Mouse (Mus musculus): Measurements from ENCODE around the gene 1110032A03Rik. TPM values are rescaled to one million over a fixed set of nuclear protein-coding genes. Genes with fewer than 3 reads are reported as not detected.

The 1110032A03Rik gene
- 1 to 10 TPM; 7.9 to 9.5 TPM for total RNA-seq (2023)

DNA sequence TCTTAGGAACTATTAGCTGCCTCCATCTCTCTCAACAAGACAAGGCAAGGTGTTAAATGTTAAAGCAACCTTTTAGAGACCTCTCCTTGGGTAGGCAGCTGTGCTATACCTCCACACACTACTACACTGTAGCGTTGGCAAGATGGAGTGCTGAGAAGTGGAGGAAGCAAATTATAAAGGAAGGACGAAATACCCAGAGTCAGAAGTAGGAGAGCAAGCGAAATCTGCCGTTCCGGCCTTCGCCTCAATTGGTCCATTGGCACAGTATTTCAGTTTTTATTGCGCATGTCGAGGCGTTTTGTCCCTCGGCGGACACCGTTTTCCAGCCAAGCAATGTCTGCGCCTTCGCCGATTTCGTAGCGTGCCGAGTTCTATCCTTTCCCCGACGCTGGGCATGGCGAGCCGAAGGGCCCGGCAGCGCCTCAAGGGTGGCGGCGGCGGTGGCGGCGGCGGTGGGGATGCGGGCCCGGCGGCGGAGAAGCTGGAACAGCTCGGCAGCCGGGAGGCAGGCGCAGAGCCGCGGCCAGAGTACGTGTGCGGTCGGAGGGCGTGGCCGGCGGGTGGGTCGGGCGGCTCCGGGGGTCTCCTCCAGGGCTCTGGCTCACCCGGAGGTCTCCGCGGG is at the start of gene 1110032A03Rik, which contains the start of gene Alg9:
1110032A03Rik (minus strand) TSS at position 530 of the 622 bp plus-strand sequence.
Alg9 (plus strand) TSS at position 29 of the 622 bp plus-strand sequence.

DNA sequence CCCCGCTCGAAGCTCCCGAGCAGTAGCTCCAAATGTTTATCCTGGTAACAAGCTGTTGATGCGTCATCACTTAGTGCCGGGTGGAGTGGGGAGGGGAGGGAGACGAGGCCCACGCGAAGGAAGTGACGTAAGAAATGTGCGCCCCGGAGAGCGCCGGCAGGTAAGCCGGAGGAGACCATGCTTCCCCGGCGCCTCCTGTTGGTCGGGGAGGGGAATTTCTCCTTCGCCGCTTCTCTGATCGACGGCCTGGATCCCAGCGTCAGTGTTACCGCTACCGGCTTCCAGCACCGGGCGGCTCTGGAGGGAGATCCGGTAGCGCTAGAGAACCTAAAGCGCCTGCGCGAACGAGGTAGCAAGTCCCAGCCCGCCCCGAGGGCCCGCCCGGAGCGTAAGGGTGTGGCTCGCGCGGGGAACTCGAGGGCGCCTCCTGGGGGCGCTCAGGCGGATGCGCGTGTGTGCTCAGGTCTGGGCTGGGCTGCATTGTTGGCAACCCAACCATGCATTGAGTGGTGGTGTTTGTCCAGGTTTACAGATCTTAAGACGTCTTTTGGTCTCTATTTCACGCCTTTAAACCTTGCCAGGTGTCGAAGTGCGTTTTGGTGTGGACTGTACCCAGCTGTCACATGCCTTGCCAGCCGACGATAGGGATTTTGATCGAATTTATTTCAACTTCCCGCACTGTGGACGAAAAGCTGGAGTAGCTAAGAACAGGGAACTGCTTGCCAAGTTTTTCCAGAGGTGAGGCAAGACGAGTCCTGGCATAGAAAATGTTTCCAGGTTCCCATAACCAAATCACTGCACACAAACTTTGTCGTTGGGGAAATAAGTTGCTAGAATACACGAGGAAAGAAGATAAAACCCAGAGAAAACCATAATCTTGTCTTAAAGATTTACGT is 7.0 kb downstream of the 1110032A03Rik start, which contains the start of gene Fdxacb1:
Fdxacb1 (plus strand) TSS at position 130 of the 896 bp plus-strand sequence.

DNA sequence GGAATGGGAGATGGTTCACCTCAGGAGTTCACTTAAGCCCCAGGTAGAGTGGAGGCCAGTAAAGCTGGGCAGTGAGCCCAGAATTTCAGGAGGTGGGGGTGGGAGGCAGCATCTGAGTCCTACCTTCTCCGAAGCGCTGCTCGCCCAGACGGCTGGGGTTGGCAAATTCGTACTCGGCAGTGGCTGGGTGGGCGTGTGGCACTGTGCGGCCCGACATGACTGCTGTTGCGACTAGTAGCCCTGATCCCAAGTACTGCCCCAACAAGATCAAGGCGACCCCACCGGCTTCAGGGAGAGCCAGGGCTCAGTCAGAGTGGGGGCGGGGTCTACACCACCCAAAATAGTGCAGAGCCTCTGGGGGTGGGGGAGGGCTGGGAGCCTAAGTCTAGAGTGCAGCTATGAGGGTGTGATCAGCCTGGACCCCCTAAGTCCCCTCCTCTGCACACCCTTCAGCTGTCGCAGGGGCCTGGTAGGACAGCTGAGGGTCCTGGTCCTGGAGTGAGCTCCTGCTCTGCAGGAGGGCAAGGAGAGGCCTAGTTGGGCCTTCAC is 23.2 kb downstream of the 1110032A03Rik start, which contains the start of gene Hspb2:
Hspb2 (minus strand) TSS at position 301 of the 549 bp plus-strand sequence.

DNA sequence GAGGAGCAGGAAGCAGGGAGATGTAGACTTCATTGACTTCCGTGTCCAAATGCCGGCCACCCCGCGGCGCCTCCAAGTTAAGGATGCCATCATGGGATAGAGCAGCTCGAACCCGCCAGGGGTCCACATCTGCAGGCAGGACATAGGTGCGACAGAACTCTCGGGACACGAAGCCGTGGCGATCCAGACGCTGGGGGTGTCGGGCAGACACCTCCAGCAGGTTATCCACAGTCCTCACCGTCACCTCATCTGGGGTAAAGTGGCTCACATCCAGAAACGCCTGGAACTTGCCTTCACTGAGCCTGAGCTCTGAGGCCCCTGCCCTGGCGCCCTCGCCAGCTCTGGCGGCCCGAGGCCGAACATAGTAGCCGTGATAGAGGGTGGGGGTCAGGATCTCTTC is 24.0 kb downstream of the 1110032A03Rik start, which contains the start of gene Cryab:
Cryab (plus strand) TSS at position 3 of the 400 bp plus-strand sequence.

DNA sequence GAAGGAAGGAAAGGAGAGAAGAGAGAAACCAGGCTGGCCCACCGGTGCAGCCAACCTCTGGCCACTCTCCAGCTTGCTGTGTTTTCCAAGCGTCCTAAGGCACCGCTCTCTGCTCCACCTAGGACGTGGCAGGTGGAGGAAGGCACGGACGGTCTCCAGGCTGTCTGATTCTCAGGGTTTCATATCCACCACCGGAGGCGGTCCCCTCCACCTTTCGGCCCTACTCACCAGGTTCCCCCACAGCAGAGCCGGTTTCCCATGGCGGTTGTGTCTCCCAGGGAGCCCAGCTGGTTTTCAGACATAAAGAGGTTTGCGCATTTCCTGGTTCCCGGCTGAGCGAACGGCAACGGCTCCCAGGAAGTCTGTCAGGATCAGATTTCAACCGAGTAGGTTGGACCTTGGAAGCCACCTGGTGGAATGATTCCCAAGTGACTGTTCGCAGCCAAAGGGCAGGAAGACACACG is 29.1 kb downstream of the 1110032A03Rik start, which contains the start of gene 2310030G06Rik:
2310030G06Rik (minus strand) TSS at position 323 of the 464 bp plus-strand sequence.

DNA sequence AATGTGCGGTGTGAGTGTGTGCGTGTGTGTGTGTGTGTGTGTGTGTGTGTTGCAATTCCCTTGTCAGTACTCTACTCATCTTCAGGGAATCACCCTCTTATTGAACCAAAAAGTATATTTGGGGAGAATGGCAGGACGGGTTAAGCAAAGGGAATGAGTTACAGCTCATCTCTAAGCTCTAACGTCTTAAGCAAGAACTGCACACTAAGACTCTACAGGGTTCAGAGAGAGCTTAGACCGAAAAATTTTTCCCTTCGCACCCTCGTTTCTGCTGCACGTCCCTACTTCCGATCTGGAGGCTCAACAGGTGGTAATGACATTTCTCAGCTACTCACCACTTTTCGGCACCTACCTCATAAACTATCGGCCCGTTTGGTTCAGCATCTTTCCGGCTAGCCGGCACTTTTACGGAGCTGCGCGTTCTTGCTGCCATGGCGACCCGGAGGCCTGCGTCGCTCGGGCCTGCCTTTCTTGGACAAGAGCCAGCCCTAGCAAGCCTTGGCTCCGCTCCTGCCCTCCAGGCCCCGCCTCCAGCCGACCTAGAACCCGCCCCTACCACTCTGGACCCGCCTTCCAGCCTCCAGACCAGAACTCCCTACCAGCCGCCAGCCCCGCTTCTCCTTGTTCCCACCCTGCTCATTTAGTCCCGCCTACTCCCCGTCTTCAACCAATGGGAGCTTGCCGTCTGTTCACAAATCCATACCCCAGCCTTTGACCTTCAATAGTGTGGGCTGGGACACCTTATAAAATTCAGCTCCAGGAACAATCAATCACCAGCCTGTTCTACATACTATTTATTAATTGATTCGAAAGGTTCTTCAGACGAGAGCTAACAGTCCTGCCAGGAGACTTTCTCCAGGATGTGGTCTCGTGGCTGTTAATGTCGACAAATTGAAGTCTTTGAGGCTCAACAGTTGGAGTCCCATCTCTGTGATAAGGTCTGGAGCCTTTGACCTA is 36.1 kb downstream of the 1110032A03Rik start, which contains the start of gene Dixdc1:
Dixdc1 (minus strand) TSS at position 604 of the 957 bp plus-strand sequence.

Other genes with a start within 250 kb of the 1110032A03Rik start
- gene Pts, start 246.8 kb downstream of the 1110032A03Rik start, total RNA-seq (2023) = 10 to 100 TPM; 43.3 to 51.7 TPM
- gene Il18, start 220.7 kb downstream of the 1110032A03Rik start, total RNA-seq (2023) = 1 to 10 TPM; 5.0 to 6.4 TPM
- gene Bco2, start 220.3 kb downstream of the 1110032A03Rik start, total RNA-seq (2023) = 1 to 10 TPM in 1 of 2 experiments, under 1 TPM in 1; 0.97 to 1.2 TPM
- not detected for gene Tex12, start 214.2 kb downstream of the 1110032A03Rik start, total RNA-seq (2023)
- 10 to 100 TPM; 80.6 to 81.3 TPM for gene Sdhd, start 171.7 kb downstream of the 1110032A03Rik start, total RNA-seq (2023)
- gene Timm8b, start 171.6 kb downstream of the 1110032A03Rik start, total RNA-seq (2023) = 10 to 100 TPM; 51.8 to 58.1 TPM
- under 1 TPM in 1 of 2 experiments, not detected in 1; 0.33 TPM for gene Pih1d2, start 158.2 kb downstream of the 1110032A03Rik start, total RNA-seq (2023)
- gene Nkapd1, start 158.1 kb downstream of the 1110032A03Rik start, total RNA-seq (2023) = 10 to 100 TPM; 11.6 to 15.6 TPM
- 10 to 100 TPM; 16.8 to 19.7 TPM for gene Dlat, start 115.7 kb downstream of the 1110032A03Rik start, total RNA-seq (2023)
- not detected for gene Dixdc1, start 36.0 kb downstream of the 1110032A03Rik start, total RNA-seq (2023)
- not detected for gene 2310030G06Rik, start 29.0 kb downstream of the 1110032A03Rik start, total RNA-seq (2023)
- gene Cryab, start 24.2 kb downstream of the 1110032A03Rik start, total RNA-seq (2023) = 1 to 10 TPM; 1.4 to 2.1 TPM
- gene Hspb2, start 23.2 kb downstream of the 1110032A03Rik start, total RNA-seq (2023) = not detected
- 1 to 10 TPM; 4.1 to 8.1 TPM for gene Fdxacb1, start 7.3 kb downstream of the 1110032A03Rik start, total RNA-seq (2023)
- gene Alg9, start 501 bp downstream of the 1110032A03Rik start, total RNA-seq (2023) = 10 to 100 TPM; 12.7 to 14.5 TPM
- 10 to 100 TPM; 24.1 to 27.8 TPM for gene Ppp2r1b, start 69.8 kb upstream of the 1110032A03Rik start, total RNA-seq (2023)
- gene Sik2, start 233.6 kb upstream of the 1110032A03Rik start, total RNA-seq (2023) = 10 to 100 TPM; 40.8 to 43.8 TPM

All from neutrophil, adult 59 days (primary cell).